Mouse (Mus musculus) cerebellum, adult 9-11 months (tissue): ENCODE measurements at regions not wholly inside any gene's neighbourhood (a gene's known extent, or its start where the extent isn't known, plus 50 kb on each side); places are given as distances from the start of the nearest gene placed in this dataset.
A peak's percentile ranks its signal among the peaks of the same experiment; 100 is the strongest.

ENCODE experiments used
- DNase-seq: peaks from one replicate; pipeline ENCODE4 v3.0.0; 2022

- DNase-seq, result no peak
These were observed 391.2 kb upstream of the Tyrp1 start for GRCm38 (mm10) chr4:80442711-80443110.

- DNase-seq, result no peak
These were observed 370.3 kb upstream of the Tyrp1 start for GRCm38 (mm10) chr4:80463615-80464014.

GRCm38 (mm10) chr4:80475736-80476478 lies 358.0 kb upstream of the Tyrp1 start:
- no peak for DNase-seq

GRCm38 (mm10) chr4:80515087-80515486 lies 318.8 kb upstream of the Tyrp1 start:
- DNase-seq, result no peak

GRCm38 (mm10) chr4:80517476-80518285 lies 316.2 kb upstream of the Tyrp1 start:
- peak; percentile 3 for DNase-seq

GRCm38 (mm10) chr4:80518589-80518988 lies 315.3 kb upstream of the Tyrp1 start:
- DNase-seq, result no peak

- DNase-seq, result no peak
These were observed 294.1 kb upstream of the Tyrp1 start for GRCm38 (mm10) chr4:80539854-80540253.

- DNase-seq, result no peak
These were observed 288.8 kb upstream of the Tyrp1 start for GRCm38 (mm10) chr4:80545086-80545485.

GRCm38 (mm10) chr4:80589438-80589837 lies 244.5 kb upstream of the Tyrp1 start:
- no peak for DNase-seq

- no peak for DNase-seq
These were observed 205.7 kb upstream of the Tyrp1 start for GRCm38 (mm10) chr4:80628271-80628670.

GRCm38 (mm10) chr4:80629251-80629650 lies 204.7 kb upstream of the Tyrp1 start:
- peak; percentile 11 for DNase-seq

- no peak for DNase-seq
These were observed 203.7 kb upstream of the Tyrp1 start for GRCm38 (mm10) chr4:80630260-80630659.

- DNase-seq, result peak; percentile 41
These were observed 202.9 kb upstream of the Tyrp1 start for GRCm38 (mm10) chr4:80631041-80631440.

- peak; percentile 14 for DNase-seq
These were observed 202.5 kb upstream of the Tyrp1 start for GRCm38 (mm10) chr4:80631441-80631840.

GRCm38 (mm10) chr4:80638381-80638780 lies 195.5 kb upstream of the Tyrp1 start:
- peak; percentile 21 for DNase-seq
